Mouse (Mus musculus) adrenal gland, postnatal 36 days (tissue): ENCODE data around the gene Angel1. TPM values are rescaled to one million over a fixed set of nuclear protein-coding genes. Genes with fewer than 3 reads are reported as not detected.

ENCODE experiments used
- DNase-seq, 2 experiments: peaks; one replicate each; pipeline ENCODE4 v3.0.0; 2021; ENCODE audit warnings: mixed read lengths in 1 of 2
- long read RNA-seq, 2 experiments: library from polyadenylated mRNA; stranded (forward); transcript quantifications; one replicate each; pipeline ENCODE4 v2.0.0; 2021; ENCODE audit warnings: borderline sequencing depth in 2 of 2
- total RNA-seq, 2 experiments: library from RNA; stranded (reverse); gene quantifications; 2 replicates each; pipeline ENCODE4 v1.2.3; 2021

Angel1 gene
- total RNA-seq: 1 to 10 TPM; 3.1 to 3.9 TPM
- long read RNA-seq, experiment 1: 0 reads
- long read RNA-seq, experiment 2, partial matches to known transcripts: 0 of 3 reads
- long read RNA-seq, experiment 2, other reads (novel, unspliced or antisense): 1 of 3 reads

DNA sequence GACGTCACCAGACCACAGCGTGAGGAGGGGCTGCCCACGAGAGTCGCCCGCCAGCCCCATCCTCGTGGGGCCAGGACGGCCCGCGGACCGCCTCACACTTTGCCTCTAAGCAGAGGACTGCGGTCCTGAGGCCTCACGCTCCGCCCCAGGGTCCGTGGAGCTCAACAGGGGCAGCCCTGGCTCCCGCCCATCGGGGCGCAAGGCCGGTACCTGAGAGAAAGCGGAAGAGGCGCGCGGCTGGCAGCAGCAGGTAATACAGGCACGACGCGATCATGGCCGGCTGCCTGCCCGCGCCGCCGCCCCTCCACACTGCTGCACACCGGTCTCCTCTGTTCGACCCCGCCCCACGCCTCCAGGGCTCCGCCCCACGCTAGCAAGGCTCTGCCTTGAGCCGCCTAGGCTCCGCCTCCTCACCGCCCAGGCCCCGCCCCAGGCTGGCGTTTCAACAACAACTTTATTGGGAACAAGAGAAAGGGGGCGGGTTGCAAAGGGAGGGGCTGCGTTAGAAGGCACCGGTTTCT is at the start of gene Angel1:
Gene Angel1, minus strand, starts transcription at position 341 of the 521 bp plus-strand sequence.
- DNase-seq: peak; percentile 98 to 99

DNA sequence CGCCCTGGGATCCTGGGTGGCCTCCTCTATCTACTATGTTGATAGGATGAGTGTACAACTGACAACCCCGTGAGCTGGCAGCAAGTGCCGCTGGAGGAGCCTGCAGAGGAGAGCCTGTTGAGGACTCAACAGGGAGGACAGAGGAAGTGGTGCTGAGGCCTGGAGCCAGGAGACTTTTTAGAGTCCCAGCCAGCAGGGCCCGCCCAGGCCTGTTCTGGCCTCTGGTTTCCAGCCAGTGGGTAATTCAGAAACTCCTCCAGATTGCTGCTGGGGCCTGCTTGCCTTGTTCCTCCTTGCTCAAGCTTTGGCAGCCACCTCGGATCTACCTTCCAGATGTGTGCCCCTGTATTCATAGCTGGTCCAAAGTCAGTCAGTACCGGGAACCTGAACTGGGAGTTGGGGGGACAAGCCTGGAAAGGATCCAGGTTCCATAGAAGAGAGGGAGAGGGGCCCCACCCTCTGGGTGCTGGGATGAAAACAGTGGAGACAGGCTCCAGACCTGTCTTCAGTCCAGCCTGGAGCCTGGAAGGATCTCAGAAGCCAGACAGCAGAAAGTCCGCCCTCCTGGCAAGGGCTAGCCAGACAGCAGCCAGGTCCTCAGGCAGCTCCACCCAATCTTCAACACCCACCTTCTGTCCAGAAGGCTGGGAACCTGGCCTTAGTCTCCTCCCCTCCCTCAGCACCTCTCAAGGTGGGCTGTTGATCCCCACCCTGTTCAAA is 49.5 kb upstream of the Angel1 start:
- peak in 1 of 2 experiments; percentile 51 for DNase-seq

DNA sequence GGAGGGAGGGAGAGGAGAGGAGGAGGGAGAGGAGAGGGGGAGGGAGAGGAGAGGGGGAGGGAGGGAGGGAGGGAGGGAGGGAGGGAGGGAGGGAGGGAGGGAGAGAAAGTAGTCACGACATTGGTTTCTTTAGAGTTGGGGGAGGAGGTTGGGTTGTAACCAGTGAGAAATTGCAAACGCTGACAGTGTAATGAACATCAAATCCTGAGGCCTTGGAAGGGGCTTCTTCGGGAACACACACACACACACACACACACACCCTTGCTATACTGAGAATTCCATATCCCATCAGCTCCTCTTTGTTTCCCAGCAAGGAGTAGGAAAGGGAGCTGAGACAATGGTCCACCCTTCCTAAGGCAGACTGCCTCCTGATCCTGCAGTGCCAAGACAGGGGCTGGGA is 46.3 kb upstream of the Angel1 start:
- no peak for DNase-seq

DNA sequence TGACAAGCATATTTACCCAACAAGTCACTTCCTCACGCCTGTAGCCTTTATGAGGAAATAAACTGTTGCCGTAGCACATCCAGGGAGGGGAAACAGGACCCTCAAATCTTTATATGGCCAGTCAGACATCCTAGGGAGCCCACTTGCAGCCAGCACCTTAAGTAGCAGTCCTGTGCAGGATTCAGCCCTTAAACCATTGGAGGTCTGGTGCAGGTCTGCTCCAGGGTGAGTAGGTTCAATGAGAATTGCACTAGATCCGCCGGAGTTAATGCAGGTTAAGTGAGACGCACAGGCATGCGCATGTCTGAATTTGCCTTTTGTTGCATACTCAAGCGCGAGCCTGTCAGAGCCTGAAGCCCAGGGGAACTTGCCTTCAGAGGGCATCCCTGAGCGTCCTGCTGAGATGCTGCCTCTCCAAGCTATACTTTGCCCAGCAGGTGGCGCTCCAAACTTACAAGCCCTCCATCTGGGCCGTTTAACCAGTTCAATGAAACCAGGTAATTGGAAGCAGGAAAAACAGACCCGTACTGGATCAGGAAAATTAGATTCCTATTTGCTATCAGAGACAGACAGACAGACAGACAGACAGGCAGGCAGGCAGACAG is 45.7 kb upstream of the Angel1 start:
- peak; percentile 94 for DNase-seq

DNA sequence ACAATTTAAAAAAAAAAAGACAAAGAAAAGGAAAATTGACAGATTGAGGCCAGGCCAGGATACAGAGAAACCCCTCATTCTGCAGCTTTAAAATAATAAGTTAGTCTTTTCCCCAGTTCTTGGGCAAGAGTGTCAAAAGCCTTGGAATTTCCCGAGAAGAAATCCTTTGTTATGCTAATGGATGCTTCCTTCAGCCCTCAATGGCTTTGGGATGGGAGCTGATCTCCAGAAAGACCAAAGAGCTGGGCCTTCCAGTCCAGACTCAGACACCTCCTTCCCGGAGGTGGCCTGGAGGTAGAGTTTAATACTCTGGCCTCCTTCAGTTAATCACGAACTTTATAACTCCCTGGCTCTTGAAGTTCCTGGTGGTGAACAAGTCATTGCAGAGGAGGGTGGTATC is 44.7 kb upstream of the Angel1 start:
- no peak for DNase-seq

DNA sequence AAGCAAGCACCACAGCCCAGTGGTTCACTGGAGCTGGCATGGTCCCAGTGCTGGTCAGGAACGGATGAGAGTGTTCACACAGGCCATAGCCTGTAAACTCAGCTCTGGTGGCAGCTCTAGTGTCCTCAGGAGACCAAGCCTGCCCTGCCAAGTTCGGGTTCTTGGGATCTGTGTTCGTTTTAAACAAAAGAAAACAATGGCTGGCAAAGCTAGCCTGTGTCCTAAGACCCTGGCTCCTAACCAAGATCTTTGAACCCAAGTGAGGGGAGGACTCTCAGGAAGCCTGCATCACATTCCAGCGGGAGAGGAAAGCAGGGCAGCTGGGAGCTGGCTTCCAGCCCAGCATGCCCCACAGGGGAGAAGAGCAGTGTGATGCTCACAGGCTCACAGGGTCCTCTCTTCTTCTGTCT is 44.0 kb upstream of the Angel1 start:
- DNase-seq: peak; percentile 66 to 79

DNA sequence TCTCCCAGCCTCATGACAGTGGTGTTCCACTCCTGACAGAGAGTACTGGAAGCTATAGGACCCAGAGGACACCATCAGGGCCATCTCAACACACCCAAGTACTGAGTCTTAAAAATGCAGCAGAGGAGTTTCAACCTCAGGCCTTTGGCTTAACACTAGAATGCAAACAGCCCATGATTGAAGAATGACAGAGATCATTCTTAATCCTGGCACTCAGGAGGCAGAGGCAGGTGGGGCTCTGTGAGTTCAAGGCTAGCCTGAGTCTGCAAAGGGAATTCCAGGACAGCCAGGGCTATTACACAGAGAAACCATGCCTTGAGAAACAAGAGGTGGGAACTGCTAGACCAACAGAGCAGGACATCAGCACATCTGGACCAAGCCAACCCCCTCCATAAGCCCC is 43.6 kb upstream of the Angel1 start:
- no peak for DNase-seq

DNA sequence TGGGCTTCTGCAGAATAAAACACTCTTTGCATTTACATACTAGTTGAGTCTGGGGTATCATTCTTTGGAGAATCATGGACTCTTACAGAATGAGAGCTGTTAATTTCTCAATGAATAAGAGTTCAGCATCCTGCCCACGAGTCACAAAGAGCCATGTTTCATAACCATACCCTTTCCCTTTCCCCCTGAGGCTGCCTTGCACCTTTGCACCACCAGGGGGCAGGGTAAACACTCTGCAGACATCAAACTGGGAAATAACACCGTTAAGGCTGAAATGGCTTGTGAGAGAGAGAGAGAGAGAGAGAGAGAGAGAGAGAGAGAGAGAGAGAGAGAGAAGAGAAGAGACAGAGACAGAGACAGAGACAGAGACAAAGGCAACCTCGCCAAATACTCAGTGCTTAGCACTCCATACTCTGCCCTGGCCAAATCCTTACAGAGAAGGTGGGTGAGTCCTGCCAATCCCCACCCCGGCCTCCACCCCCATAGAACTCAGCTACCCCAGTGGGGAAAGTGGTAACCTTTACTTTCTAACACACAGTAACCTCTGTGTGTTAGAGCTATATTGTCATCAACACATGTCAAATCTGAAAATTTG is 42.8 kb upstream of the Angel1 start:
- peak; percentile 83 to 90 for DNase-seq

DNA sequence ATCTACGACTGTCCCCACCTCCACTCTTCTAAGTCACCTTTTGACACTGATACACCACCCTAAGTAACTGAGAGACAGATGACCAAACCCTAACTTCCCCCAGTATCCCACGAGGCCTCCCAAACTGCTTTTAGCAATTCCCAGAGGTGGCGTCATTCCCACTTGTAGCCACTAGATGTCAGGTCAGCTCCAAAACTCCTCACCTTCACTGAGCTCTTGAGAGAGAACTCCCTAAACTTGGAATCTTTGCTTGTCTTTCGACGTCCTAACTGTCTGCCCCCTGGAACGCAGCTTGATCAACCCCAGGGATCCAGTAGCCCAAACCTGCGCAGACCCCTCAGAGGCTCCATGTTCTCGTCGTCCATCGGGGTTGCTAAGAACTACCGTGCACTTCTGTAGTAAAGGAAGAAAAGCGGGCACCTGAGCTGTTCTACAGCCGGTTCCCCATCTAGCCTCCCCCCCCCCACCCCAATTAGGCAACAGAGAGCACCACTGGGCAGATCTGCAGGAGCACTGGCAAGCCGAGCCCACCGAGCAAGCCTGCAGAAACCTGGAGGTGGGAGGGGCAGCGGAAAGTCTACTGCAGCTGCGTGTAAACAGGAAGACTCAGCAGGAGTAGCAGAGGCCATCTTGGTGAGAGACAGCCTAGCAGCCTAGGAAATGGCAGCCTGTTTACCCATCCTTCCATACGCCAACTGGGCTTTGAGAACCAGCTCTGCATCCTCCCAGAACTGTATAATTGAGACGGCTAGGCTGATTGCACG is 41.8 kb upstream of the Angel1 start:
- DNase-seq: peak; percentile 53 to 66

DNA sequence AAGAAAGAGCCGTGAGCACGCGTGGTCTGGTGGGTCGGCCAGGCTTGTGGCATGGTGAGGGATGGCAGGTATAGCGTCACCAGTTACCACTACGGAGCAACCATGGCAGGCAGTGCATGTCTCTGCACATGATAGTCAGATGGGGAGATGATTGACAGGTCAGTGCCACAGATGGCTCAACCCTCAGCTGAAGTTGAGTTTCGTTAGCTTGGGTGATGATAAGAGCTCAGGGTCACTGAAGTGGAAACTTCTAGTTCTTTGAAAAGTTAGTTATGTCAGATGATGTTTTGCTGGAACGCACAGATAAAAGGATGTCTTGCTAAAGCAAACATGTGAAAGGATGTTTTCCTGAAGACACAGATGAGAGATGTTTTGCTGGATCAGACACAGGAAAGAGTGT is 40.2 kb upstream of the Angel1 start:
- DNase-seq: no peak

DNA sequence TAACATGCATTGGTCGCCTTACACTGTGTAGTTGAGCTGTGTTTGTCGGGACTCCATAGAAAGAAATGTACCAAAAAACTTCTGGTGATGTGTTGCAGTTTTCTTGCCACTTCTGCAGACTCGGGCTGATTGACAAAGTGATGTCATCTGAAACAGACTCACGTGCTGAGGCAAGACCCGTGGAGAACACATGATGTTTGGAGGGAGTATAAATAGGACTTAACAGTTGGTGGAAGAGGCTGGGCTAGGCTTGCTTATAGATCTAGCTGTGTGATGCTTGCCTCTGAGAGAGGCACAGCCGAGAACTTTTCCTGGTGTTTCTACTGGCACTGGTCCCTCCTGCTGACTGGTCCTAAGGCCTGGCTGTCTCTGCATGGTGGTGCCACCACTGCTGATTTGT is 37.8 kb upstream of the Angel1 start:
- no peak for DNase-seq

DNA sequence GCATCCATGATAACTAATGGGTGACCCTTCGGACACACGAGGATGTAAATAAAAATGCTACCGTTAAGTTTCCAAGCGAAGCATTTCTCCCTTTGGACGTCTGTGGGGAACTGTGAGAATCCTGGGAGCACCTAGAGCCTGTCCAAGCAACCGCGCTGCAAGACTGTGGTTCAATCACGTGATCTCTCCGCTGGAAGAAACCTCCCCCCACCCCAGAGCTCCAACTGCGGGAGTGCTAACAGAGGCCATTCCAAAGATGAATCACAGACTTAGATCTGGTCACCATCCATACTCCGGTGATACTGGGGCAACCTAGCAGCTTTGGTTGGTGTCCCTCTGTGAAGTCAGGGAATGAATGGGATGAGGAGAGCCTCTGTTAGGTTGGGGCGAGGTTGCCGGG is 34.8 kb upstream of the Angel1 start:
- no peak for DNase-seq

DNA sequence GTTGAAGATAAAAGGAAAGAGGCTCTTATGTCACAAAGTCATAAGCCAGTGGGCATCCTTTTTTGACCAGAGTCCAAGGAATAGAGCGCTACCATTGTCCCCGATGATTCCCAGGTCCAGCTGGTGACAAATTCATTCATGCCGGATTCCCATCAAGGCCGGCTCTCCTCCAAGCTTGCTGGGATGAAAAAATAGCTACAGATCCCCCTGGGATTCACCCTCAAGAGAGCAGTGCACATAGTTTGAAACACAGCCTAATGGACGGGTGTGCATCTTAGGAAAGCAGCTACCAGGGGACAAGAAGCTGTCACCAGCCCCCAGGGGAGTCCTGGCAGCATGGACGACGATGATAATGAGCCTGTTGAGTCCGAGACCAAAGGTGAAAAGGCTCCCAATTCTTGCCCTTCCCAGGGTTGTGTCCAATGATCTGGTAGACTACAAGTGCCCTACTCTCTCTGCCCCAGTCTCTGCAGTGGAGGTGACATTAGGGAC is 8.1 kb upstream of the Angel1 start, which contains the start of gene Lrrc74a:
Gene Lrrc74a, plus strand, starts transcription at position 51 of the 492 bp plus-strand sequence.
- no peak for DNase-seq

DNA sequence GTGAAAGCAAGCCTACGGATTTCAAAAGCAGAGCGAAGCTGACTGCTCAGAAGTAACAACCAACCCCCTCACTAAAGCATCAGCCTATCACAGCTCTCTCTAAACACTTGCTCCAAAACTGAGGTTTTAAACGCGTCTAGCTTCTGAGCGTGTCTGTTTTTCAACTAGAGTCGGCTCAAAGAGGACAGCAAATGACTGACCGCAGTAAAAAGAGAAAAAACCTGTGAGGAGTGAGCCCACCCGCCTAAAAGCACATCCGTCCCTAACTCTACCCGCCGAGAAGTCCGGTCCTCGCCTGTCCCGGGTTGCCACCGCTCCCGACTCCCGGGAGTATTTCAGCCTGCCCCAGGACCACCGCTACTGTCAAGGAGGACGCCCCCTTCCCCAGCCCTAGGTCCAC is 554 bp downstream of the Angel1 start:
- peak; percentile 2 to 6 for DNase-seq

DNA sequence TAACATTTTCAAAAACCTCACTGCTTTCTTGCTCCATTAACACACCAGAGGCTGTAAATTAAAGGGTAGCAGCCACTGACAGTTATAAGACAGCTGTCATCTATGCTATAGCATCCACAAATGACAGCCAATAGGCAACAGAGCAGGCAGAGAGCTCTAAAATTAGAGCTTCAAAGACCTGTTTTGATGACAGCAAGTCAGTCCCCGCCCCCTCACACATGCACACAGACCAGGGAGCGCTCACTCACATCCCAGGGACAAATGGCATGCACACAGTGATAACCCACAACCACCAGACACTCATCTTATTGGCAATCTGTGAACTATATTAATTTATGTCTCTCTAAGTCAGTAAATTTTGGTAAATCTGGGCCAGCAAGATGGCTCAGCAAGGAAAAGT is 2.0 kb downstream of the Angel1 start:
- no peak for DNase-seq

DNA sequence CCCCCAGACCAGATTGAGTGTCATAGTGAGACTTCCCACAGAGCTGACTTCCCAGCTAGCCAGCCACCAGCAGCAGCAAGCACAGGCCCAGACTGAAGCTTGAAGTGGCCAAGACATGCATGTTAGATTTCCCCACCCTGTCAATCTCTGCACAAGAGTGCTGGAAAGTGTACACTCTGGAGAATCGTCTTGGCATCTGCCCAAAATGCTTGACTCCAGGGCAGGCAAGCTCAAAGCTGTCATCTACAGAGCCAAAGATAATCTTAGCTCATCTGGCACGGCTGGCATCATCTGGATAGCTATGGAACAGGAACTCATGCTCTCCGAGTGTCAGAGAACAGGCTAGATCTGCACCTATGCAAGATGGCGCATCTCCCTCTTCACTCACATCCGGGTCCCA is 4.8 kb downstream of the Angel1 start:
- no peak for DNase-seq

DNA sequence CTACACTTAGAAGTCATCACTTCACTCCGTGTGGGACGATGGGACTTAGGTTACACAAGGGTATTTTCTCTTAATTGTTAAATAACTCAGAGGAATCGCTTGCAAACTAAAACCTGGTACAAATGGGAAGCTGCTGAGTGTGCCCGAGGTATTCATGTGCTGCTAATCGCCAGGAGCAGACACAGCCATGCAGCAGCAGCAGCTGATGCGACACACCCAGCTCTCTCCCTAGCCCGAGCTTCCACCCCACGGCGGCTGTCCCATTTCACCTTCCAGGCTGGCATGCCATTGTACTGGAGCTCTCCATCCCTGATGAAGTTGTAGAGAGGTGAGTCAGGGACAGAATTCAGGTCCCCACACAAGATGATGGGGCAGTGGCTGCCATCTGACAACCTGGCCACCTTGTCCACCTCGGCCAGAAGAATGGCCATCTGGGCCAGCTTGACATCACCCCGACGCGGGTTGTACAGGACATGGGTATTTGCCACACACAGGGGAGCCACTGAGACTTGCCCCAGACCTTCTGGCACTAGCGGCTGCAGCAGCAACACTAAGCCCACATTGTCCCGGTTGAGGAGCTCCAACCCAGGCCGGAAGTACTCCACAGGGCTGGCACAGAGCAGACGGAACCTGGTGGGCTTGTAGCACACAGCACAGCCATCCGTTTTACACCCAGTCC is 6.2 kb downstream of the Angel1 start:
- no peak for DNase-seq

DNA sequence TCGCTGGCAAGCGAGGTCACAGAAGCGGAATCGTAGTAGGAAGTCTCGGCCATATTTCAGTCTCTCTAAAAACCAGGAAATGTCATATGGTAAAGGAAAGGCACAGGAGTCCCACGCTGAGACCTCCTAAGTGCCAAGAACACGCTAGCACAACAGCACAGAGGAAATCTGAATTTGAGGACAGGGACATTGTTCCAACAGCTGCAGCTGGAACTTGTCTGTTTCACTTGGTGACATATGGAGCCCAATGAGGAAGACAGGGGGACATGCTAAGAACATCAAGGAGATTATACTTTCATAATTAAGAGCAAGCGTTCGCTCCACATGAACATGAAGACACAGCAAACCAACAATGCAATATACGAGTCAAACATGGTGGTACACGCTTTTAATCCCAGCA is 9.3 kb downstream of the Angel1 start:
- DNase-seq: no peak

DNA sequence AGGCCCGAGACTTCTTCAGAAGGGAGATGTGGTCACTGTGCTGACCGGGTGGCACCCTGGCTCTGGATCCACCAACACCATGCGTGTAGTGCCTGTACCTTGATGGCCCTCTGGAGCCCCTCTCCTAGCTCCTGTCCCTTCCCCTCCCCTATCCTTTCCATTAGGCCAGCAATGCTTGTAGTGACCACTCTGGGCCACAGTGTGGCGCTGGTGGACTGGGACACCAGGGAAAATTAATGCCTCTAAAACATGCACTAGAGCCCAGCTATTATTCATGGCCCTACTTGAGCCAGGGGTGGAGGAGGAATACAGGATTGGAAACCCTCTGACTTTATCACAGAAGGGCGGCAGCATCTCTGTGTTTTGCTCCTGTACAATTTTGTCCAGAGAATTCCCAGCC is 10.9 kb downstream of the Angel1 start:
- DNase-seq: peak; percentile 73 to 75

DNA sequence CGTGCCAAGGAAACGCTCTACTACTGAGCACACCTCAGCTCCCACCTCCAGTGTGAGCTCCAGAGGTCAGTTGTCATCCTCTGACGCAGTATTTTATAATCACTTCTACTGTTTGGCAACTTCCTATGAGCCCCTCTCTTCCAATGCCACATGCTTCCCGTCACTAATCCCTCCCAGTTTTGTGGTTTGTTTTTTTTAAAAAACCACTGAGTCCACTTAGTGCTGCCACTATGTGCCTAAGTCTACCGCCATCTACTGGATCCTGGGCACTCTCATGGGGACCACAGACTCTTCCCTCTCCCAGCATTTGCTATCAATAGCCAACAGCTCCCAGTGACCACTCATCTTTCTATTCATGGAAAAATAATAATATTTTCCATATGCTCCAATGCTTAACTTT is 12.2 kb downstream of the Angel1 start:
- DNase-seq: no peak

DNA sequence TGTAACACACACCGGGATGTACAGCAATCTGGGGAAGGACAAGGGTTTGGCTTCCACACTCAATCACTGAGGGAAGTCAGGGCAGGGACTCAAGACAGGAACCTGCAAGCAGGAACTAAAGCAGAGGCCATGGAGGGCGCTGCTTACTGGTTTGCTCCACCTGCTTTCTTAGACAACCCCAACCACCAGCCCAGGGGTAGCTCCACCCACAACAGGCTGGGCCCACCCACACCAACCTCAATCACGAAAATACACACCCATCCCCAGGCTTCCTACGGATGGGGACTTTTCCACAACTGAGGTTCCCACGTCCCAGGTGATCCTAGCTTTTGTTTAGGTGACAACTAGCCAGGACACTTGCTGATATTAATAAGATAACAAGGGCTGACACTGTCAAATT is 20.4 kb downstream of the Angel1 start:
- no peak for DNase-seq

DNA sequence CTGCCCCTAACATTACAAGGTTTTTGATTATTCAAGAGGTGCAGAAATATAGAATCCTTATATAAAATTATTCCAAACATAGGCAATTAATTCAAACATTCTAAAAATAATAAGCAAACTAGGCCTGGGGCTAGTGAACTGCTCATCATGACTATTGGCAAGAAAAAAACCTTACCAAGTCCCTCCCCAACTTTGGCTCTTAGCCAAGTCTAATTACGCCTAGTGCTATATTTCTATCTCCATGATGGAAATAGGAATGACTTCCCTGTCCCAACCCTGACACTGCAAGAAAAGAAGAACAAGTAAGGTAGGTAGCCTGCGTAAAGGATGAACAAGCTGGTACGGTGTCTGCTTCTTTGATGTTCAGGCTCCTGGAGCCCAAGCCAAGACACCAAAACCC is 23.6 kb downstream of the Angel1 start:
- DNase-seq: no peak
